ENCODE assay signal across 10 mouse cellular contexts in genomic region chr12:96311137-96311536, GRCm38 (mm10).
A peak's percentile ranks its signal among the peaks of the same experiment; 100 is the strongest.
DNase-seq lines count a peak whose midpoint lies in the region; ATAC-seq and TF ChIP-seq lines count a peak whose summit lies in the region.
"Had no signal": no experiment of that assay in that cellular context is flagged by ENCODE, and none has a peak within 500 bp of the region (broad histone marks: within the 10 kb centered on the region; RNA-seq: fewer than 3 reads in every experiment).

No protein-coding gene starts in this region.

- H3K36me3 ChIP-seq in hindbrain, embryonic 11.5 days (ENCODE audit: control insufficient read depth, insufficient read depth, low read length) = no peaks in the 10 kb centered on the region
- H3K36me3 ChIP-seq in hindbrain, embryonic 13.5 days = no peaks in the 10 kb centered on the region
- H3K36me3 ChIP-seq in C2C12 (ENCODE audit: control insufficient read depth, insufficient read depth) = no peaks in the 10 kb centered on the region
- H3K36me3 ChIP-seq in midbrain, postnatal 0 days (ENCODE audit: insufficient read depth, low read length) = no peaks in the 10 kb centered on the region
- H3K36me3 ChIP-seq: embryonic facial prominence, embryonic 12.5 days; liver, embryonic 15.5 days had no signal

- no peaks in the 10 kb centered on the region for H3K79me2 ChIP-seq in C2C12 (ENCODE audit: control insufficient read depth, insufficient read depth)

- peak; percentile 8 for TF ChIP-seq CTCF in C2C12 (IDR thresholded peaks at IDR 0.05; ENCODE audit: control insufficient read depth, insufficient read depth, insufficient read length)
- peak; percentile 62 for TF ChIP-seq CTCF in midbrain, postnatal 0 days (IDR thresholded peaks at IDR 0.05)

- H3K9me3 ChIP-seq in hindbrain, embryonic 11.5 days (ENCODE audit: control insufficient read depth, low read length) = no peaks in the 10 kb centered on the region
- no peaks in the 10 kb centered on the region for H3K9me3 ChIP-seq in hindbrain, embryonic 13.5 days
- no peaks in the 10 kb centered on the region for H3K9me3 ChIP-seq in midbrain, postnatal 0 days (ENCODE audit: low read length)
- H3K9me3 ChIP-seq: embryonic facial prominence, embryonic 12.5 days; liver, embryonic 15.5 days had no signal

- peak; percentile 65; the same call in 1 of the 2 replicates for ATAC-seq in hindbrain, embryonic 11.5 days (ENCODE audit: low FRiP score)
- ATAC-seq in hindbrain, embryonic 13.5 days (ENCODE audit: low FRiP score) = no peak
- no peak for ATAC-seq in midbrain, postnatal 0 days (ENCODE audit: low FRiP score)

- H3K27ac ChIP-seq in hindbrain, embryonic 11.5 days (ENCODE audit: low read depth, low read length) = no peak overlapping the region
- H3K27ac ChIP-seq in hindbrain, embryonic 13.5 days = no peak overlapping the region
- H3K27ac ChIP-seq in midbrain, postnatal 0 days (ENCODE audit: low read depth, low read length) = no peak overlapping the region
- H3K27ac ChIP-seq: embryonic facial prominence, embryonic 12.5 days; liver, embryonic 15.5 days had no signal

- no peak overlapping the region for H3K9ac ChIP-seq in hindbrain, embryonic 11.5 days (ENCODE audit: low read depth, low read length)
- no peak overlapping the region for H3K9ac ChIP-seq in hindbrain, embryonic 13.5 days
- no peak overlapping the region for H3K9ac ChIP-seq in midbrain, postnatal 0 days (replicated peaks; ENCODE audit: low read length, poor library complexity, severe bottlenecking)
- H3K9ac ChIP-seq: embryonic facial prominence, embryonic 12.5 days; liver, embryonic 15.5 days had no signal

- H3K79me3 ChIP-seq in C2C12 (ENCODE audit: low read depth) = no peaks in the 10 kb centered on the region

- no peaks in the 10 kb centered on the region for H3K4me1 ChIP-seq in hindbrain, embryonic 11.5 days (replicated peaks; ENCODE audit: control insufficient read depth, insufficient read depth, low read length)
- no peaks in the 10 kb centered on the region for H3K4me1 ChIP-seq in hindbrain, embryonic 13.5 days (replicated peaks)
- H3K4me1 ChIP-seq in midbrain, postnatal 0 days (ENCODE audit: insufficient read depth, low read length) = no peaks in the 10 kb centered on the region
- H3K4me1 ChIP-seq: embryonic facial prominence, embryonic 12.5 days; liver, embryonic 15.5 days had no signal

- no peaks in the 10 kb centered on the region for H3K27me3 ChIP-seq in hindbrain, embryonic 11.5 days (ENCODE audit: control insufficient read depth, insufficient read depth, low read length)
- H3K27me3 ChIP-seq in hindbrain, embryonic 13.5 days = no peaks in the 10 kb centered on the region
- no peaks in the 10 kb centered on the region for H3K27me3 ChIP-seq in C2C12 (ENCODE audit: control insufficient read depth, insufficient read depth, insufficient read length)
- no peaks in the 10 kb centered on the region for H3K27me3 ChIP-seq in midbrain, postnatal 0 days (ENCODE audit: insufficient read depth, low read length)
- H3K27me3 ChIP-seq: embryonic facial prominence, embryonic 12.5 days; liver, embryonic 15.5 days had no signal

- peak; percentile 77 for DNase-seq in hindbrain, embryonic 11.5 days (ENCODE audit: low spot score)
- peak; percentile 7 for DNase-seq in adrenal gland, adult 8-10 months
- DNase-seq in embryo, embryonic 11 days = peak; percentile 56
- peak; percentile 35 to 36 for DNase-seq in kidney, postnatal 25 days
- DNase-seq in midbrain, postnatal 0 days (ENCODE audit: low spot score) = peak; percentile 34
- DNase-seq in spleen, adult 18-20 months = no peak

- no peak overlapping the region for H3K4me3 ChIP-seq in hindbrain, embryonic 11.5 days (ENCODE audit: low read depth, low read length)
- no peak overlapping the region for H3K4me3 ChIP-seq in hindbrain, embryonic 13.5 days
- H3K4me3 ChIP-seq in C2C12 (ENCODE audit: insufficient read depth, poor library complexity, severe bottlenecking) = no peak overlapping the region
- no peak overlapping the region for H3K4me3 ChIP-seq in midbrain, postnatal 0 days (ENCODE audit: low read depth, low read length)
- H3K4me3 ChIP-seq: embryonic facial prominence, embryonic 12.5 days; liver, embryonic 15.5 days had no signal

- 3% methylated on average over 2 of the region's 2 CpGs for WGBS in hindbrain, embryonic 11.5 days
- WGBS in hindbrain, embryonic 13.5 days = 4% methylated on average over 2 of the region's 2 CpGs
- 4% methylated on average over 2 of the region's 2 CpGs for WGBS in midbrain, postnatal 0 days

- H3ac ChIP-seq in C2C12 (ENCODE audit: control insufficient read depth, insufficient read length, low read depth) = no peak overlapping the region

- no peak overlapping the region for H3K4me2 ChIP-seq in hindbrain, embryonic 11.5 days (replicated peaks; ENCODE audit: low read depth, low read length)
- H3K4me2 ChIP-seq in hindbrain, embryonic 13.5 days = no peak overlapping the region
- no peak overlapping the region for H3K4me2 ChIP-seq in midbrain, postnatal 0 days (ENCODE audit: low read depth, low read length, poor library complexity, severe bottlenecking)
- H3K4me2 ChIP-seq: embryonic facial prominence, embryonic 12.5 days; liver, embryonic 15.5 days had no signal

TF ChIP-seq in C2C12, 6 proteins besides CTCF, POLR2A, EP300 and RAD21:
- TF ChIP-seq CEBPB (IDR thresholded peaks at IDR 0.05; ENCODE audit: low read depth) = no peak
- TF ChIP-seq FOSL1 (IDR thresholded peaks at IDR 0.05; ENCODE audit: insufficient read depth, low read length, poor library complexity, severe bottlenecking) = no peak
- no peak for TF ChIP-seq MYOD1 (IDR thresholded peaks at IDR 0.05; ENCODE audit: control insufficient read depth, insufficient read length, low read depth)
- TF ChIP-seq USF1 (IDR thresholded peaks at IDR 0.05; ENCODE audit: low read depth) = no peak
- TF ChIP-seq MYOG (IDR thresholded peaks at IDR 0.05; ENCODE audit: control insufficient read depth, extremely low read depth, insufficient read length) = no peak
- no peak for TF ChIP-seq MAX (IDR thresholded peaks at IDR 0.05)

Comparison
In these comparisons a context has a peak if more than half of its experiments do, and no peak if none do; other contexts are left out.
1. DNase-seq: peak in hindbrain, embryonic 11.5 days (single experiment), adrenal gland, adult 8-10 months (single experiment), embryo, embryonic 11 days (single experiment), kidney, postnatal 25 days (2 of 2) and midbrain, postnatal 0 days (single experiment); none in spleen, adult 18-20 months (0 of 2).